Mouse (Mus musculus): Measurements from ENCODE around the gene Fgf9. TPM values are rescaled to one million over a fixed set of nuclear protein-coding genes. Genes with fewer than 3 reads are reported as not detected.

Gene Fgf9
- polyA plus RNA-seq, 1 experiment from 2014 or later = 7.2 TPM

DNA sequence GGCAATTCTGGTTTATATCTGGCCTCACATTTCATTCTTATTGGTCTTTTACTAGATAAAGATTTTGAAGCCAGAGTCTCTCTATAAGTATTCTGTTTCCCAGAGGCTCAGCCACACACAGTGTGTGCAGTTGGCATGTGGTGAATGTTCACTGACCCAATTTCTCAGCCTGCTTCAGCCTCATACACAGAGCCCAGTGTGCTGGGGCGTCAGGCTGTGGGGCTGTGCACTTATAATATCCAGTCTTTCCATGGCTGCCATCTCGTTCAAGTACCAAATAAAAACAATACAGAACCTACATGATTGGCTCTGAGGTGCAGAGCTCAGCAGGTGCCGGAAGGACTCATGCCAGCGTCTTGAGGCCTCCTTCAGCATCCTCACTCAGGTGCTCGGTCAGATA lies 19.1 kb downstream of the Fgf9 start:
- Histone ChIP-seq H3K4me1 (replicated peaks) (peaks cover 6% of the 10 kb centered on the region; the same call in 1 of the 2 replicates), H3K36me3 (no peaks in the 10 kb centered on the region), H3K4me3 (no peak overlapping the region), H3K9ac (no peak overlapping the region), H3K9me3 (replicated peaks) (no peaks in the 10 kb centered on the region), H3K27me3 (no peaks in the 10 kb centered on the region), H3K4me2 (no peak overlapping the region), H3K27ac (no peak overlapping the region)
- WGBS = 82% methylated on average over 5 of the region's 5 CpGs
- ATAC-seq (replicated peaks; ENCODE audit: insufficient number of reproducible peaks, insufficient read depth, low FRiP score, low read depth) = no peak

GRCm38 (mm10) chr14:58091321-58091720 lies 21.0 kb downstream of the Fgf9 start:
- Histone ChIP-seq H3K4me1 (replicated peaks) (peaks cover 6% of the 10 kb centered on the region; the same call in 1 of the 2 replicates), H3K9ac (no peak overlapping the region), H3K27me3 (no peaks in the 10 kb centered on the region), H3K4me2 (no peak overlapping the region), H3K36me3 (no peaks in the 10 kb centered on the region), H3K4me3 (no peak overlapping the region), H3K27ac (no peak overlapping the region), H3K9me3 (replicated peaks) (no peaks in the 10 kb centered on the region)
- ATAC-seq (replicated peaks; ENCODE audit: insufficient number of reproducible peaks, insufficient read depth, low FRiP score, low read depth) = no peak
- 69% methylated on average over 10 of the region's 10 CpGs for WGBS

- Histone ChIP-seq H3K27ac (no peak overlapping the region), H3K9me3 (replicated peaks) (no peaks in the 10 kb centered on the region), H3K36me3 (no peaks in the 10 kb centered on the region), H3K27me3 (no peaks in the 10 kb centered on the region), H3K4me2 (no peak overlapping the region), H3K9ac (no peak overlapping the region), H3K4me1 (replicated peaks) (no peaks in the 10 kb centered on the region; the same call in 1 of the 2 replicates), H3K4me3 (no peak overlapping the region)
- ATAC-seq (replicated peaks; ENCODE audit: insufficient number of reproducible peaks, insufficient read depth, low FRiP score, low read depth) = no peak
- 85% methylated on average over 8 of the region's 8 CpGs for WGBS
Measured at GRCm38 (mm10) chr14:58099599-58099998, 29.3 kb downstream of the Fgf9 start.

DNA sequence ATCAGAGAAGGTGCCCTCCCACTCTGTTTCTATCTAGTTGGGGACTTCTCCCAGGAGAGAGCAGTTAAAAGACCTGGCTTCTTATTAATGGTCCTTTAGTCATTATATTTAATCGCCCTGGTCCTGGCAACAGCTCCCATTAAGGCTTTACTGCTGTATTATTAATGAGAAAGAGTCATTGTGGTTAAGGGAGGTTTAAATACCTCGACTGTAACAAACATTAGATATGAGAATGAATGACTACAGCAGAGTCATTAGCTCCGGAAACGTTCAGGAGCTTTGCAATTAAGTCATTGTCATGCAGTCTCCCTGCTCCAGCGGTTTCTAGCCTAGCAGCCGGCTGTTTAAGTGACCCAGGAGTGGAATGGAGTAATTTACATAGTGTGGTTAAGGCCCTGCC lies 31.0 kb downstream of the Fgf9 start:
- H3K27me3 ChIP-seq = no peaks in the 10 kb centered on the region
- no peak overlapping the region for H3K27ac ChIP-seq
- H3K4me2 ChIP-seq = no peak overlapping the region
- WGBS = 42% methylated on average over 6 of the region's 6 CpGs
- no peaks in the 10 kb centered on the region for H3K36me3 ChIP-seq
- no peak overlapping the region for H3K4me3 ChIP-seq
- no peaks in the 10 kb centered on the region for H3K9me3 ChIP-seq (replicated peaks)
- ATAC-seq (replicated peaks; ENCODE audit: insufficient number of reproducible peaks, insufficient read depth, low FRiP score, low read depth) = no peak
- no peak overlapping the region for H3K9ac ChIP-seq
- no peaks in the 10 kb centered on the region; the same call in 1 of the 2 replicates for H3K4me1 ChIP-seq (replicated peaks)

DNA sequence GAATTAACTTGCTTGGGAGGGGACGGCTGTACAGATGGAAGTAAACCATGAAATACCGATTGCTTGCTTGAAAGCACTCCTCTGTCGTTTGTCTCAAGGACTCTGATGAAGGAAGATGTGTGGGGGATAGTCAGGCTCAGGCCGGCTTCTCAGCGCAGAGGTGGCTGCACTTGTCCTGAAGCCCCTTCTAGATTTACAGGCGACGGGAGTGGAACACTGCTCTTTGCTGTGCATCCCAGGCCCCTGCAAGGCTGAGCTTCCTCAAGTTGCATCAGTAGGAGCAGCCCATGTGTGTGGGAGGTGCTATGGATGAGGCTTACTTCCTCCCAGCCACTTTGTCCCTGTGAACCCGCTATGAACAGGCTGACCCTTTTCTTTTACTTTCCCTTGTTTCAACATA lies 33.9 kb downstream of the Fgf9 start:
- H3K27ac ChIP-seq = no peak overlapping the region
- 70% methylated on average over 8 of the region's 8 CpGs for WGBS
- no peak overlapping the region for H3K4me2 ChIP-seq
- no peak overlapping the region for H3K9ac ChIP-seq
- H3K9me3 ChIP-seq (replicated peaks) = no peaks in the 10 kb centered on the region
- H3K4me1 ChIP-seq (replicated peaks) = no peaks in the 10 kb centered on the region
- no peak overlapping the region for H3K4me3 ChIP-seq
- no peaks in the 10 kb centered on the region for H3K27me3 ChIP-seq
- ATAC-seq (replicated peaks; ENCODE audit: insufficient number of reproducible peaks, insufficient read depth, low FRiP score, low read depth) = no peak
- H3K36me3 ChIP-seq = no peaks in the 10 kb centered on the region

- Histone ChIP-seq H3K36me3 (no peaks in the 10 kb centered on the region), H3K27ac (no peak overlapping the region), H3K4me3 (no peak overlapping the region), H3K27me3 (no peaks in the 10 kb centered on the region), H3K9ac (no peak overlapping the region), H3K4me2 (no peak overlapping the region), H3K4me1 (replicated peaks) (peaks cover 3% of the 10 kb centered on the region; the same call in 1 of the 2 replicates), H3K9me3 (replicated peaks) (no peaks in the 10 kb centered on the region)
- ATAC-seq (replicated peaks; ENCODE audit: insufficient number of reproducible peaks, insufficient read depth, low FRiP score, low read depth) = no peak
- 83% methylated on average over 5 of the region's 5 CpGs for WGBS
Measured at GRCm38 (mm10) chr14:58105596-58105995, 35.2 kb downstream of the Fgf9 start.

DNA sequence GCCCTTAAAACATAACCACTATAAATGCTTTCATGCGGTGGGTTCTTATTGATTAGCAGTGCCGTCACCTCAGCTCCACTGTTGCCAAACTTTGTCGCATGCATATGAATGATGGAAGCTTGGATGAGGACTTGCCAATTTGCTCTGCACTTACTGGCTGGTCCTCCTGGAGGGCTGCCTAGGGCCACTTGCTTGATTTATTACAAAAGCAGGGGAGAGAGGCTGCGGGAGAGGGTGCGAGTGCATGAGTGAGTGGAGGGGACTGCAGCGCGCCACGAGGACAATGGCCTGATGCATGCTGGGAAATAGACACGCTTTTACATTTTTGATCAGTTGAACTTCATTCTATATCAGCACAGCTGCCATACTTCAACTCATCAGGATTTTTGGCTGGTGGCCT lies 39.3 kb downstream of the Fgf9 start:
- H3K9ac ChIP-seq = no peak overlapping the region
- no peaks in the 10 kb centered on the region for H3K36me3 ChIP-seq
- H3K9me3 ChIP-seq (replicated peaks) = no peaks in the 10 kb centered on the region
- no peaks in the 10 kb centered on the region for H3K27me3 ChIP-seq
- no peak overlapping the region for H3K4me2 ChIP-seq
- H3K4me1 ChIP-seq (replicated peaks) = peaks cover 13% of the 10 kb centered on the region
- no peak overlapping the region for H3K27ac ChIP-seq
- ATAC-seq (replicated peaks; ENCODE audit: insufficient number of reproducible peaks, insufficient read depth, low FRiP score, low read depth) = no peak
- WGBS = 80% methylated on average over 9 of the region's 9 CpGs
- H3K4me3 ChIP-seq = no peak overlapping the region

- Histone ChIP-seq H3K27ac (no peak overlapping the region), H3K27me3 (no peaks in the 10 kb centered on the region), H3K4me1 (replicated peaks) (peaks cover 13% of the 10 kb centered on the region), H3K9me3 (replicated peaks) (no peaks in the 10 kb centered on the region), H3K9ac (no peak overlapping the region), H3K4me3 (no peak overlapping the region), H3K36me3 (no peaks in the 10 kb centered on the region), H3K4me2 (no peak overlapping the region)
- 84% methylated on average over 10 of the region's 10 CpGs for WGBS
- ATAC-seq (replicated peaks; ENCODE audit: insufficient number of reproducible peaks, insufficient read depth, low FRiP score, low read depth) = no peak
Measured at GRCm38 (mm10) chr14:58111562-58111961, 41.2 kb downstream of the Fgf9 start.

DNA sequence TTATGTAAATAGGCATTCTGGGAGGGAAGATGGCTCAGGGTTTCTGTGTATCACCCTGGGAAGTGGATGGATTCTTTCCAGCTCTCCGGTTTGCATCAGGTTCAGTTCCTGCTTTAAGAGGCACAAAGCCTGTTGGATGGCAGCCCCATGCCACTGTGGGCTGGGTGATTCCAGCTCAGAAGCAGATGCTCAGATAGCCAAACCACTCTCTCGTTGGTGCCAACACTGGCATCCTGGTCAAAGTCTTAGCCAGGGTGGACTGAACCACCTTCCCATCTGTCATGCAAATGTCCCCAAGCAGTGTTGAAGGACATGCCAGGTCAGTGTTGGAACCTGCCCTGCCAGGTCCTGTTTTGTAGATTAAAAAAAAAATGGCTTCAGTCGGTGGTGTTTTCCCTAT lies 42.0 kb downstream of the Fgf9 start:
- Histone ChIP-seq H3K9me3 (replicated peaks) (no peaks in the 10 kb centered on the region), H3K9ac (no peak overlapping the region), H3K27me3 (no peaks in the 10 kb centered on the region), H3K4me3 (no peak overlapping the region), H3K36me3 (no peaks in the 10 kb centered on the region), H3K27ac (0 out of 2 replicates have a peak overlapping the region, but pooled peaks have one; percentile 33), H3K4me1 (replicated peaks) (peaks cover 13% of the 10 kb centered on the region), H3K4me2 (no peak overlapping the region)
- no peak for ATAC-seq (replicated peaks; ENCODE audit: insufficient number of reproducible peaks, insufficient read depth, low FRiP score, low read depth)
- 58% methylated on average over 3 of the region's 3 CpGs for WGBS

GRCm38 (mm10) chr14:58113180-58113579 lies 42.8 kb downstream of the Fgf9 start:
- no peak; the same call in 1 of the 2 replicates for ATAC-seq (replicated peaks; ENCODE audit: insufficient number of reproducible peaks, insufficient read depth, low FRiP score, low read depth)
- H3K36me3 ChIP-seq = no peaks in the 10 kb centered on the region
- peak overlapping the region; percentile 40; the same call in 1 of the 2 replicates for H3K27ac ChIP-seq
- no peaks in the 10 kb centered on the region for H3K9me3 ChIP-seq (replicated peaks)
- peak overlapping the region; percentile 16 for H3K4me2 ChIP-seq
- H3K4me1 ChIP-seq (replicated peaks) = peaks cover 13% of the 10 kb centered on the region
- H3K27me3 ChIP-seq = no peaks in the 10 kb centered on the region
- 37% methylated on average over 6 of the region's 6 CpGs for WGBS
- no peak overlapping the region for H3K4me3 ChIP-seq
- H3K9ac ChIP-seq = no peak overlapping the region

DNA sequence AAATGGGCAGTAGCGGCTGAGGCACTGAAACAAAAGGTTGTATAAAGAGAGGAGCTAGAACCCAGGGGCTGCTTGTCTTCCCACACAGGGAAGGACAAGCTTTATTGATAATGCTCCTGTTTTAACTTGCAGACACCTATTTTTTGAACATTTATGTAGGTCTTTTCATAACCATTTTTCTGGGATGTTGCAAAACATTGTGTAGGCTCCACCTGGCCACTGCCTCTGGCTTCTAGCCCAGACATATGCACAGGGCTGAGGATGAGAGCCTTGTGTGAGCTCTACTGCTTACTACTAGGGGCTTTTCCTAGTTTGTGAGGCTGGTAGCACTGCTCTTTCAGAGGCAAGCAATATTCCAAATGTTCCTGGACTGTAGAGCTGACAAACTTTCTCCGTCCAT lies 43.8 kb downstream of the Fgf9 start:
- no peak overlapping the region for H3K4me2 ChIP-seq
- H3K9me3 ChIP-seq (replicated peaks) = no peaks in the 10 kb centered on the region
- no peaks in the 10 kb centered on the region for H3K36me3 ChIP-seq
- no peak overlapping the region for H3K27ac ChIP-seq
- H3K4me3 ChIP-seq = no peak overlapping the region
- ATAC-seq (replicated peaks; ENCODE audit: insufficient number of reproducible peaks, insufficient read depth, low FRiP score, low read depth) = no peak
- 87% methylated on average over 2 of the region's 2 CpGs for WGBS
- H3K9ac ChIP-seq = no peak overlapping the region
- H3K4me1 ChIP-seq (replicated peaks) = peaks cover 13% of the 10 kb centered on the region
- no peaks in the 10 kb centered on the region for H3K27me3 ChIP-seq

GRCm38 (mm10) chr14:58124625-58125024 lies 54.3 kb downstream of the Fgf9 start:
- Histone ChIP-seq H3K9ac (no peak overlapping the region), H3K27ac (no peak overlapping the region), H3K9me3 (replicated peaks) (no peaks in the 10 kb centered on the region), H3K27me3 (no peaks in the 10 kb centered on the region), H3K4me1 (replicated peaks) (0 out of 2 replicates have a peak, but pooled peaks cover 2% of the 10 kb centered on the region), H3K4me3 (no peak overlapping the region), H3K36me3 (no peaks in the 10 kb centered on the region), H3K4me2 (no peak overlapping the region)
- no peak for ATAC-seq (replicated peaks; ENCODE audit: insufficient number of reproducible peaks, insufficient read depth, low FRiP score, low read depth)

All from heart, embryonic 15.5 days (tissue).